Mouse (Mus musculus) midbrain, embryonic 14.5 days (tissue): ENCODE results near the gene Slc22a17. TPM values are rescaled to one million over a fixed set of nuclear protein-coding genes. Genes with fewer than 3 reads are reported as not detected.
"Not testable (repeated sequence)": the region's sequence is repeated elsewhere in the genome, so short reads cannot be mapped to it uniquely, and the experiment has no call there.

Source experiments
- ATAC-seq: fragments of 200-750 bp; cut with Nextera tagmentation; 2 replicates; pipeline ENCODE4 v1.8.0; 2017; ENCODE audit warnings: moderate number of reproducible peaks, moderate library complexity; ENCODE audit not compliant: low FRiP score, low TSS enrichment
- DNase-seq: peaks from one replicate; pipeline ENCODE4 v3.0.0-alpha.2; 2015
- H3K27ac ChIP-seq: fragments of 300-500 bp; sonication (generic); replicated peaks from 2 replicates; pipeline ENCODE4 v1.5.1; 2014; ENCODE audit warnings: mild to moderate bottlenecking, low read depth, low read length, moderate library complexity
- H3K27me3 ChIP-seq: fragments of 300-500 bp; sonication (generic); 2 replicates; pipeline ENCODE4 v1.6.1; 2014; ENCODE audit warnings: low read length, control low read depth, mixed read lengths; ENCODE audit not compliant: control insufficient read depth, insufficient read depth
- H3K36me3 ChIP-seq: fragments of 300-500 bp; sonication (generic); 2 replicates; pipeline ENCODE4 v1.6.1; 2014; ENCODE audit warnings: low read length, control low read depth; ENCODE audit not compliant: control insufficient read depth, insufficient read depth
- H3K4me1 ChIP-seq: fragments of 300-500 bp; sonication (generic); 2 replicates; pipeline ENCODE4 v1.6.1; 2014; ENCODE audit warnings: mild to moderate bottlenecking, antibody characterized with exemption, low read length, control low read depth; ENCODE audit not compliant: control insufficient read depth, insufficient read depth
- H3K4me2 ChIP-seq: fragments of 300-500 bp; sonication (generic); 2 replicates; pipeline ENCODE4 v1.6.1; 2014; ENCODE audit warnings: mild to moderate bottlenecking, low read length, moderate library complexity
- H3K4me3 ChIP-seq: fragments of 300-500 bp; sonication (generic); replicated peaks from 2 replicates; pipeline ENCODE4 v1.5.1; 2014; ENCODE audit warnings: low read depth, low read length
- H3K9ac ChIP-seq: fragments of 300-500 bp; sonication (generic); replicated peaks from 2 replicates; pipeline ENCODE4 v1.6.1; 2014; ENCODE audit warnings: mild to moderate bottlenecking, low read length, moderate library complexity
- H3K9me3 ChIP-seq: fragments of 300-500 bp; sonication (generic); 2 replicates; pipeline ENCODE4 v1.6.1; 2016; ENCODE audit warnings: low read length, control low read depth, mixed read lengths; ENCODE audit not compliant: control insufficient read depth
- WGBS: fragments of 180-500 bp; shearing (Covaris S2); extraction: QIAGEN DNeasy Blood & Tissue Kit; methylation state at CpG from one replicate; pipeline ENCODE4 v1.1.7; 2014; 5-methylcytosine and 5-hydroxymethylcytosine counted together
- polyA plus RNA-seq: library from polyadenylated mRNA; unstranded; fragments of >200 nt; fragmentation: Nextera tagmentation; extraction: Ambion mirVana; gene quantifications from 2 replicates; pipeline ENCODE4 v1.2.1, GENCODE M21; 2014

The Slc22a17 gene
- polyA plus RNA-seq, result 110 and 304 TPM in 2 replicates

DNA sequence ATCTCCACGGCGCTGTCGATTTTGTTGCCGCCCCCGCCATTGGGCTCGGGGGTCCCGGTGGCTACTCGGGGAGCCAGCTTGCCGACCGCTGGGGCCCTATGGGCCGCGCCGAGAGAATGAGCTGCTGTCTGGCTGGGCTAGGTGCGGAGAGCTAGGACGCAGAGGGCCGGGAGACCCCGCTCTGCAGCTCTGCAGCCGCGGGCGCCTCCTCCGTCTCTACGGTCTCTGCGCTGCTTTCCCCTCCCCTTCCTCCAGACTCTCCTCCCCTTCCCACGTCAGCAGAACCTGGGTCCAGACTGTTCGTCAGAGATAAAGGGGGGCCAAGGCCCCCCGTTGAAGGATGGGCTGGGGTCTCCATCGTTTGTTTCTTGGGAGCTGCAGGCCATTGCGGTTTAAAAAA, at the start of gene Slc22a17:
Slc22a17 (minus strand) TSS at position 247 of the 400 bp plus-strand sequence.
- under 1% methylated on average over 28 of the region's 28 CpGs for WGBS

DNA sequence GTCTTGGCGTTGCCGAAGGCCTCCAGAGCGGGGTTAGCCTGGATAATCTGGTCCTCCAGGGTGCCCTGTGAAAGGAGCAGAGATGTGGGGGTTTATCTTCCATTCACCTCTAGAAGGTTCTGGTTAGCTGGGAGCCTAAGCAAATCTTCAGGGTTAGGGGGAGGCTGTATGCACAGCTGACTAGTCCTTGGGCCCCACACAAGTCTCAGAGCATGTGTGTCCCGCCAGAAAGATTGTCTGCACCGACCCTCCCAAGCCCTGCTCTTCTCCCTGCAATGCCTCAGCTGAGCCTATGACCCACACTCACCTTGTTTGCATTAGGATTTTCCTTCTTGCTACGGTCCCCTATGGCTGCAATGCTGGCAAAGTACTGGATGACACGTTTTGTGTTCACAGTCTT, 49.8 kb upstream of the Slc22a17 start:
- Histone ChIP-seq H3K4me2 (no peak overlapping the region), H3K4me1 (no peaks in the 10 kb centered on the region), H3K36me3 (no peaks in the 10 kb centered on the region), H3K27me3 (no peaks in the 10 kb centered on the region), H3K9me3 (no peaks in the 10 kb centered on the region), H3K9ac (no peak overlapping the region), H3K4me3 (no peak overlapping the region), H3K27ac (no peak overlapping the region)
- ATAC-seq (no peak), DNase-seq (no peak)
- WGBS, result 89% methylated on average over 7 of the region's 7 CpGs

More for the DNA sequence above, at the start of gene Slc22a17:
- Histone ChIP-seq H3K4me1 (peaks cover 14% of the 10 kb centered on the region; the same call in 1 of the 2 replicates), H3K36me3 (peaks cover 43% of the 10 kb centered on the region), H3K4me2 (peak within 1 kb of the TSS; percentile 87), H3K9me3 (no peaks in the 10 kb centered on the region), H3K27ac (peak within 1 kb of the TSS; percentile 88), H3K4me3 (peak within 1 kb of the TSS; percentile 94), H3K27me3 (no peaks in the 10 kb centered on the region), H3K9ac (peak within 1 kb of the TSS; percentile 97)
- peak; percentile 95 for ATAC-seq
- DNase-seq, result peak; percentile 95

DNA sequence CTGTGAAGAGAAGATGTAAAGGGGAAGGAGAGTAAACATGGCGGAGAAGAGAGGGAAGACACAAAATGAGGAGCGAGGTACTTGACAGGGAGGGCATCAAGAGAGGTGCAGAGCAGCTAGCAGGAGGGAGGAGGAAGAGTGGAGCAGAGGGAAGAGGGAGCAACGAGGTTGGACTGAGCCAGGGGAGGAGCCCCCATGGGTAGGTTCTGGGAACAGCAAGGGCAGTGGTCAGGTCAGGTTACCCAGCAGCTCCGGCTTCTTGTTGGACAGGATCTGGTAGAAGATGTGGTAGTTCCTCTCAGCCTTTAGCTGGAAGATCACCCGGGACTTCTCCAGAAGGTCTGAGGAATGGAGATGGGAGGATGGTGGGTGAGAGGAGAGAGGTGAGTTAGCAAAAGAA, 48.6 kb upstream of the Slc22a17 start:
- no peaks in the 10 kb centered on the region for H3K9me3 ChIP-seq
- DNase-seq, result no peak
- H3K9ac ChIP-seq, result no peak overlapping the region
- H3K27me3 ChIP-seq, result no peaks in the 10 kb centered on the region
- no peaks in the 10 kb centered on the region for H3K36me3 ChIP-seq
- no peak overlapping the region for H3K27ac ChIP-seq
- 90% methylated on average over 5 of the region's 5 CpGs for WGBS
- H3K4me3 ChIP-seq, result no peak overlapping the region
- H3K4me2 ChIP-seq, result no peak overlapping the region
- ATAC-seq, result no peak
- H3K4me1 ChIP-seq, result no peaks in the 10 kb centered on the region

DNA sequence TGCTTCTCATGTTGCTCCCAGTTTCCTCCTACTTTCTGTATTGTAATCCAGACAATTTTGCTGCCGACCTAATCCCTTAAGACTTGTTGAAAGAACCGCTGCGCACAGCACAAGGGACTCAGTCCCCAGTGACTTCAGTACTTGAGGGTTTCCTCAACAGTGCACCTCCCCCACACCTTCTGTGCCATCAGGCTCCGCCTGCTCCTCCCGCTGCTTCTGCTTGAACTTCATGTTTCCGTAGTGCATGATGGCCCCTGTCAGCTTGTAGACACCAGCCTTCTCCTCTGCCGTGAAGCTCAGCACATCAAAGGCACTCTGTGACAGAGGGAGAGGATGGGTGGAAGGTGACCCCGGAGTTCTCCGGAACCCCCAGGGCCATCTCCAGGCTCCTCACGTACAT, 47.8 kb upstream of the Slc22a17 start:
- no peak for ATAC-seq
- Histone ChIP-seq H3K4me2 (no peak overlapping the region), H3K36me3 (no peaks in the 10 kb centered on the region), H3K27me3 (no peaks in the 10 kb centered on the region), H3K4me3 (no peak overlapping the region), H3K4me1 (no peaks in the 10 kb centered on the region), H3K9me3 (no peaks in the 10 kb centered on the region), H3K9ac (no peak overlapping the region), H3K27ac (no peak overlapping the region)
- 68% methylated on average over 10 of the region's 10 CpGs for WGBS
- DNase-seq, result no peak

DNA sequence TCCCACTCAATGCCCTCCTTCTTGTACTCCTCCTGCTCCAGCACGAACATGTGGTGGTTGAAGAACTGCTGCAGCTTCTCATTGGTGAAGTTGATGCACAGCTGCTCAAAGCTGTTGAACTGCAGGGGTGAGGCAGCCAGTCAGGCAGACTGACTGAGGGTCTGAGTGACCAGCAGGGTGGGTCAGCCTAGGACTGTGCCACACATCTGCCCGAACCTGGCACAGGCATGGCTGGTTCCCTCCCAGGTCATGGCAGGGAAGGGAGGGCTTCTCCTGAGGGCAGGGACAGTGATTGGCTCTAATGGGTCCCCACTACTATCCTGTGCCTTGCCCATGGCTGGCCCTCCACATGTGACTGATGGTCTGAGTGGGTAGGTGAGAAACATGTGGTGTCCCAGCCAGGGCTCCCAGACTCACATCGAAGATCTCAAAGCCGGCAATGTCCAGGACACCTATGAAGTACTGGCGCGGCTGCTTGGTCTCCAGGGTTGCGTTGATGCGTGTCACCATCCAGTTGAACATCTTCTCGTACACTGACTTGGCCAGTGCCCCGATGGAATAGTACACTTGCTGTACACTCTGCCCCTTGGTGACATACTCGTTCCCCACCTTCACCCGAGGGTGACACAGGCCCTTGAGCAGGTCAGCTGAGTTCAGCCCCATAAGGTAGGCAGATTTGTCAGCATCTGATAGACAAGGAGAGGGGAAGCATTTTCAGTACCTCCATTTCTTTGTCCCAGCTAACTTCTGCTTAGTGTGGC, 47.1 kb upstream of the Slc22a17 start:
- ATAC-seq, H3K36me3 ChIP-seq, H3K9ac ChIP-seq, H3K4me1 ChIP-seq, DNase-seq, H3K27ac ChIP-seq, H3K4me3 ChIP-seq, H3K4me2 ChIP-seq, H3K27me3 ChIP-seq, H3K9me3 ChIP-seq: not testable (repeated sequence)
- 93% methylated on average over 12 of the region's 12 CpGs for WGBS

DNA sequence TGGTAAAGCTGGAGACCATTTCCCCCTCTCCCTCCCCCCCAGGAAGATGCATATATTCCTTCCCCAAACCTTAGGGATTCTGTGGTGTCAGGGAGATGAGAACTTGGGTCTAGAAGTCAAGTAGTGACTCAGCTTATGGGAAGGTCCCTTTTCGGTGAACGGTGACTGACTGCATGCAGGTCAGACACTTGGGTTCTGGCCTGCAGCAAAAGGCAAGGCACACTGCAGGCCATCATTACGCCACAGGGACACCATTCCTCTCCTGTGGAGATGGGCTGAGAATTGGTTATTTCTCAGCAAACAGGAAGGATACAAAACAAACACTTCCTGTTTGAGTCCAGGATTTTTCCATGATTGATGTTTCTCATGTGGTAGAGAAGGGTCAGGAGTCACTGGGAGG, 46.3 kb upstream of the Slc22a17 start:
- Histone ChIP-seq H3K4me1 (no peaks in the 10 kb centered on the region), H3K9me3 (no peaks in the 10 kb centered on the region), H3K27ac (no peak overlapping the region), H3K4me2 (no peak overlapping the region), H3K9ac (no peak overlapping the region), H3K36me3 (no peaks in the 10 kb centered on the region), H3K27me3 (no peaks in the 10 kb centered on the region), H3K4me3 (no peak overlapping the region)
- DNase-seq (no peak), ATAC-seq (no peak)
- 93% methylated on average over 3 of the region's 3 CpGs for WGBS

DNA sequence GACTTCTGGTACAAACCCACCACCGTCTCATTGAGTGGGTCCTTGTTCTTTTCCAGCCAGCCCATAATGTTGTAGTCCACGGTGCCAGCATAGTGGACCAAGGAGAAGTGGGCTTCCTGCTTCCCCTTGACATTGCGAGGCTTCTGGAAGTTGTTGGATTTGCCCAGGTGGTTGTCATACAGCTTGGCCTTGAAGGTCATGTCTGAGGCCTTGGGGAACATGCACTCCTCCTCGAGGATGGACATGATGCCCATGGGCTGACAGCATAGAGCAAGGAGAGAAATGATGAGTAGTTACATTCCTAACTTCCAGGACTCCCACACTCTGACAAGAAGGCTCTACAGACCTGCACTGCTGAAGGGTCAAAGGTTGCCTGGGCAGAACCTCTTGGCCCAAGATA, 45.6 kb upstream of the Slc22a17 start:
- Histone ChIP-seq H3K36me3 (no peaks in the 10 kb centered on the region), H3K27ac (no peak overlapping the region), H3K27me3 (no peaks in the 10 kb centered on the region), H3K9me3 (no peaks in the 10 kb centered on the region), H3K4me1 (no peaks in the 10 kb centered on the region), H3K9ac (no peak overlapping the region), H3K4me2 (no peak overlapping the region), H3K4me3 (no peak overlapping the region)
- DNase-seq (no peak), ATAC-seq (no peak)
- WGBS, result 81% methylated on average over 4 of the region's 4 CpGs

DNA sequence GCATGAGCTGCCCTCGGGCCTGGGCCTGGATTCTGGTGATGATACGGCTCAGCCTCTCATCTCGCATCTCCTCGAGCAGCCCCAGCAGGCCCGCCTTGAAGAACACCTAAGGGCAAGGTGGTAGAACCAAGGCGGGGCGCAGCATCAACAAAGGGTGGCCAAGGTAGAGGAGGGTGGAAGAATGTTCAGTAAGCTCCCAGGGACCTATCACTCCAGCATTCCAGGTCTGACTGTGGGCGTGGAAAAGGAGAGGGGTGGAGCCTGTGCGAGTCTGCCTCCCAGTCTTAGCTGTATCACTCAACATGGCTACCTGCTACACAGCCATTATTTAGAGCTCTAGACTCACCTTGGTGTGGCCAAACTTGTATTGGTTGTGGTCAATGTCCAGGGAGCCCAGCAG, 43.6 kb upstream of the Slc22a17 start:
- H3K27me3 ChIP-seq, result no peaks in the 10 kb centered on the region
- H3K4me2 ChIP-seq, result no peak overlapping the region
- H3K9ac ChIP-seq, result no peak overlapping the region
- ATAC-seq, result no peak
- DNase-seq, result no peak
- H3K4me1 ChIP-seq, result no peaks in the 10 kb centered on the region
- no peaks in the 10 kb centered on the region for H3K9me3 ChIP-seq
- no peak overlapping the region for H3K27ac ChIP-seq
- H3K36me3 ChIP-seq, result no peaks in the 10 kb centered on the region
- no peak overlapping the region for H3K4me3 ChIP-seq
- 89% methylated on average over 9 of the region's 9 CpGs for WGBS

DNA sequence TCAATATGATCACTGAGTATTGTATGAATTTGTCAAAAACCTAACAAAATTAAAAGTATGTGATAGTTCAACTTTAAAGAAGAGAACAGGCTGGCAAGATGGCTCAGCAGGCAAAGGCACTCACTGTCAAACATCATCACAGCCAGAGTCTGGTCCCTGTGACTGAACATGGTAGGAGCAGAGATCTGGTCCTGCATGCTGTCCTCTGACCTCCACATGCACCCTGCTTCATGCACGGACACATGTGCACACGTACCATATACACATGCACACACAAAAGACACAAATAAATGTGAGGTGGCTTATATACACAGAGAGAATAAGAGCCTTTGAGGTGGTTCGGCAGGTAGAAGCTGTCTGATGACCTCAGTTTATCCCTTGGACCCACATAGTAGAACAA, 42.5 kb upstream of the Slc22a17 start:
- DNase-seq, result no peak
- H3K36me3 ChIP-seq, result no peaks in the 10 kb centered on the region
- H3K4me3 ChIP-seq, result no peak overlapping the region
- 89% methylated on average over 3 of the region's 3 CpGs for WGBS
- H3K4me2 ChIP-seq, result no peak overlapping the region
- no peak overlapping the region for H3K9ac ChIP-seq
- H3K9me3 ChIP-seq, result no peaks in the 10 kb centered on the region
- no peak for ATAC-seq
- H3K27me3 ChIP-seq, result no peaks in the 10 kb centered on the region
- H3K27ac ChIP-seq, result no peak overlapping the region
- no peaks in the 10 kb centered on the region for H3K4me1 ChIP-seq
